Mouse (Mus musculus): ENCODE data around the gene Mab21l3. TPM values are rescaled to one million over a fixed set of nuclear protein-coding genes. Genes with fewer than 3 reads are reported as not detected.
"Not testable (repeated sequence)": the region's sequence is repeated elsewhere in the genome, so short reads cannot be mapped to it uniquely, and the experiment has no call there.

The Mab21l3 gene
- total RNA-seq, 2 experiments from 2014 or later: 1.0 to 1.1 TPM

DNA sequence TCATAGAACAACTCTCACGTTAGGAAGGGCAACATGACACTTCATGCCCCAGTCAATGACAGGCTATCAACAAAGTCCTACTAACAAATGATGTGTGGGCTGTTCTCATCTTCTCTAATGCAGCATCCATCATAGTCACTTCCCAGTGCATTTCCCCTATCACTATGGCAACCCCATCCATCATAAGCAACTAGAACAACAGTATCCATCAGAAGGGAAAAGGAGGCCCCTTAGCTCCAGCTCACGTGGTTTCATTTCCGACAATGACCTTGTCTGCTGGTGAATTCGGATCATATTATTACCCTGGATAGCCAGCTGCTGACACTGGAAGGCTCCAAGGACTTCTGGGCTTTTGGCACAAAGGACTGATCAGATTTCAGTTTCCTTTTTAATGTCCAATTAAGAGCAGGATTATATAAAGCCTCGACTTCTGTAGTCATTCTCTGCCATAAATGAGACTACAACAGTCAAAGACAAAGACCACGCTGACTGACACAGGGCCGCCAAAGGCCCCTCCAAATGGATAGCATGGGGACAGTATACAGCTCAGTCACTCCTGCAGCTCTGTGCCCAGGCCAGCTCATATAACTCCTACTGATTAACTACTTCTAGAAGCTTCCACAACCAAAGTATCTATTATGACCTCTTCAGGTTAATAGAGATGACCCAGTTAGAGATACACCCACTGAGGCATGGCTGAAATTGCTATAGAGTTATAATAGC is 6.2 kb downstream of the Mab21l3 start:
- DNase-seq (ENCODE audit: low spot score in 2 of 2): no peak

DNA sequence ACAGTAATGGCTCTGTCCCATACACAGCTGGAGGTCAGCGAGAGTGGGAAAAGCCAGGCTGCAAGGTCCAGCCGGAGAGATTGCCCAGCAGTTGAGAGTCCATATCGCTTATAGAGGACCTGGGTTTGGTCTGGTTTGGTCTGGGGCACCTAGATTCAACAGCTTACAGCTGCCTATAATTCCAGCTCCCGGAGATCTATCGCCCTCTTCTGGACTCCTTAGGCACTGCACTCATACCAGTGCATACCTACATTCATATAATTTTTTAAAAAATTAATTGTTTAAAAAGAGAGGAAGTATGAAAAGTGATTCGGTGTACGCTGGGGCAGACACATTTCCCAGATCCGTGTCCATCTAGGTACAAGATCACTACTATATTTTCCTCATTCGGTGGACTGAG is 9.4 kb downstream of the Mab21l3 start:
- no peak for DNase-seq (ENCODE audit: low spot score in 2 of 2)

DNA sequence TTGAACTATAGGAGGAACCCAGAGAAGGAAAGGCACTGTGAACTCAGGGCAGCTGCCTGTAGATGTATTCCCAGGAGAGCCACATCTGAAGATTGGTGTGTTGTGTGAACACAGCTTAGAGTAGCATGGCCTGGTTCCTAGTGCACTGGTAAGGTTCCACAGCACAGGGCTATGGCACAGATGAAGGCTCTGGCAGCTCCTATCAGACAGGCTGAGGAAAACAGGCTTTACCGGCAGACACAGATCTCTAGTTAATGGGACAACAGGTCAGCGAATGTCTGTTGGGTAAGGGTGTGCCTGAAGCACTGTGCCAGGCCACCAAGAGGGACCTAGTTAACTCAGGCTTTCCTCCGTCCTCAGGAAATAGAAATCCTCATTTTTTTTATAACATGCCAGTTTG is 11.8 kb downstream of the Mab21l3 start:
- DNase-seq (ENCODE audit: low spot score in 2 of 2): no peak

DNA sequence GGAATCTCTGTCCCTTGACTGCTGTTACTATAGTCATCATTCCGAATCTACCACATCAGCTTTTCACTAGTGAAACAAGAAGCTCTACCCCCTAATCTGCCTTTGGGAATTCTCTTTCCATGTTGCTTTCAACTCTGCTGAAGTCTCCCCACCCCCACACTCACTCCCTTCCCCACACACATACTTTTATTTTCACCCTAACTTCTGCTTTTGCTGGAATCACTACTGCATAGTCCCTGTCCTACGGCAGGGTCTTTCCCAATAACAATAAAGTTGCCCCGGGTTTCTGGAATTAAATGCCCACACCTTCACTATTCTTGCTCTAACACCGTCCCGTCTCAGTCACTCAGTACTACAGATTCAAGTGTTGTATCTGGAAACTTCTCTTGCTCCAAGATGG is 12.2 kb downstream of the Mab21l3 start:
- no peak for DNase-seq (ENCODE audit: low spot score in 2 of 2)

DNA sequence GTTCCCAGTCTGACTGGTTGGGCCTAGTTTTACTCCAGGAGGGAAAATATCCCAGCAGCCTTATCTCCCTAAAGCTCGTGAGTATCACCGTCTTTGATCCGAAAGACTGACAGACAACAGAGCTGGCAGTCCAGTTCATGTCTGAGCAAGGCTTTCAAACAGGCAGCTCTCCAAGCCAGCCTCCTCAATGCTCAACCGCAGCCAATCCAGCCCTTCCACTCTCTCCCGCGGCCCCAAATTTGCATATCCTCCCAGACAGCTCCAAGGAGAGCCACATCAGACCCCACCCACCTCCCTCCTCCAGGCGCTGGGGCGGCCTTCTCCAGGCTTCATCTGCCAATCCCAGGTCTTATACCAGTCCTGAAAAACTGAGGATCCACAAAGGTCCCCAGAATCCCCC is 12.7 kb downstream of the Mab21l3 start:
- peak; percentile 29 to 61 for DNase-seq (ENCODE audit: low spot score in 2 of 2)

DNA sequence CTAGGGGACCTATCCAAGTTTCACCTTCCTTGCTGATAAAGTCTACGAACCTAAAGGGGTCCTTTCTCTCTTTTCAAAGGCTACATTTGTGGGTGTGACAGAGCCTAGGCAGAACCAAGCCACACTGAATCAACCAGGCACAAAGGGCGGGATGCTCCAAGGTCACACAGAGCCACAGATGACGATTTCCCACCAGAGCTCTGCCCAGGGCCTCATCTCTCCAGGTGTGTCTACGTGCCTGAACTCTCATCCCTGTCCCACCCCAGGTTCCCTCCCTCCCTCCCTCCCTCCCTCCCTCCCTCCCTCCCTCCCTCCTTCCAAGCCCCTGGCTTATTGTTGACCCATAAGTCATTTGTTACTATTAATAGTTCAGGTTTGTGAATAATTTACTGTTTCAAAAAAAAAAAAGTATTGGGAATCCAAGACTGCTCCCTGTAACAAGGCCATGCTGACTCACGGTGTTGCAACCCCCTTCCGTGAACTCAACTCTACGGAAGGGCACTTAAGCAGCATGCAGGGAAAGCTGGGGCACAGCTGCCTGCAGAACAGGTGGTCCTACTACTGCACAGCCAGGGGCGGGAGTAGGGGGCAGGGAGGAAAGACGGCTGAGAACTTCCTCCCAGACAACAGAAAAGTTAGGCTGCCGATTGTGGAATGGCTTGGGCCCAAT is 17.4 kb downstream of the Mab21l3 start:
- DNase-seq (ENCODE audit: low spot score in 2 of 2): peak in 1 of 2 experiments; percentile 26

DNA sequence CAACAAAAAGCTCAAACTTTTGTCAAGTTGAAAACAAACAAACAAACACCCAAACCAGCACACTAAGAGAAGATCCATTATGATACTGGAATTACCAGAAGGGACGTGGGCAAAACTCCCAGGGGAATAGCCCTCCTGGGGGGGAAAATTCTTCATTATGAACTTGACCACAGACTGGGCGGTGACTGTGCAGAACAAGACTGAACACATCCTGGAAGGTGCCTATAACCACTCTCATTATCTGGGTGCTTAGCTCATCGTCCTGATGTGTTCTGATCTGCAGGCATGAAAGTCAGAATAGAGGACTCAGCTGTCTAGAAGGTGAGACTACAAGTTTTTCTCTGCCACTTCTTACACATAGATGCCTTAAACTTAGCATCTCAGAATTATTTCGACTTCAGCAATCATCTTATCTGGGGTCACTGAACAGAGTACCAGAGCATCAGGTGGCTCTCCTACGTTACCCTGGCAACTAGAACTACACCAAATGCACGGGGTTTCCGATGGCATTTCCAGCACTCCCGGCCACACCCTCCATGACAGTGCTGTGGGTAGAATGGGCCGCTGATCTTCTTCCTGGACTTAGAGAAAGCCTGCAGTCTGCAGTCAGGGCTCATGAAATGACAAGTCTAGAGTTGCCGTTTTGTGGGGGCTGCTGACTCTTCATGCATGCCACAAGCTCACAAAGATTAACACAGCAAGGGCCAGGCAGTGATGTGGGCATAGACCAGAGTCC is 18.7 kb downstream of the Mab21l3 start:
- no peak for DNase-seq (ENCODE audit: low spot score in 2 of 2)

DNA sequence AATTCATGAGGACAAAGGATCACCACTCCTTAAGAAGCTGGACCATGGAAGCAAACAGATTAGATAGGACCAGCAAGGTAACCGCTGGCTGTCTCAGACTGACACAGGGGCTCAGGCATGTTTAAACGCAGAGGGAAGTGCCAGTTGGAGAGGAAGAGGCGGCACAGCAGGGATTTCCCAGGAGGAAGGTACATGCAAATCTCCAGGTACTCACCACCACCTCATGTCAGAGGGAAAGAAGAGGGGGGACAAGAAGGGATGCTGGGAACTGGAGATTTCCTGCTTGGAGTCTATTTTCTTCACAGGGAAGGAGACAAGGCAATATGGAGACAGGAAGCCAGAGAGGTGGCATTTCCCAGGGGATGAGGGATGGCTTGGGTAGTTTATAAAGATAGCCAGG is 20.2 kb downstream of the Mab21l3 start:
- DNase-seq (ENCODE audit: low spot score in 2 of 2): no peak

DNA sequence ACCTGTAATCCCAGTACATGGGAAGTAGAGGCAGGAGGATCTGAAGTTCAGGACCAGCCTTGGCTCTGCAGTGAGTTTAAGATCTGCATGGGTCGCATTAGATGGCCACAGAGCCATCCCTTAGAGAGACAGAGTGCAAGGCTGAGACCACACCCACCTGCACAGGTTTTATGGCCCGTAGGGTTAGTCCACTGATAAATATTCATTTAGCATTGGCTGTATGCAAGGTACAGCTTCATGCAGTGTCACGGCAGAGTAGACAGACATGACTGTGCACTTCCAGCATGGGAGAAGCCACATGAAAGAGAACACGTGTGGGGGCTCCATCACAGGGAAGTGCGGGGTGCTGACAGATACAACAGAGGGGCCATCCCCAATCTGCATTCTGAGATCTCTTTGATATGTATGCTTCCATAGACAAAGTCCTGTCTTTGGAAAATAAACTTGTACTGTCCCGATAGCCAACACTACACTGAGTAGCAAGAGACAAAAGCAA is 21.5 kb downstream of the Mab21l3 start:
- DNase-seq (ENCODE audit: low spot score in 2 of 2): no peak

DNA sequence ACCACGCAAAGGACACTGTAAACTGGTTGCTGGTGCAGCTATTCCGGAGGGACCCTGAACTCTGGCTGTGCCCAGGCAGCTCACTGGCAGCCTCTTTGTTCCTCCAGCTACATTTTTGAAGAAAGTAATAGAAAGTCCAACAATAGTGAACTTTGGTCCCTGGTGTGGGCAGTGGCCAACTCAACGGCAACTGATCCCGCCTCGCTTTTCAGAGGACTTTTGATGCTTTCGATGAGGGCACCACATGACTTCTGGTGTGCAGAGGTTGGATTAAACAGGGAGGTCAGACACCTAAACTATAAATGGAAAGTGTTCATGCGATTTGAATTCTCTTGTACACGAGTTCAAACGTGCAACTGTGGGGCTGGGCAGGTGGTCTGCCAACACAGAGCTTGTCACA is 24.4 kb downstream of the Mab21l3 start:
- no peak for DNase-seq (ENCODE audit: low spot score in 2 of 2)

DNA sequence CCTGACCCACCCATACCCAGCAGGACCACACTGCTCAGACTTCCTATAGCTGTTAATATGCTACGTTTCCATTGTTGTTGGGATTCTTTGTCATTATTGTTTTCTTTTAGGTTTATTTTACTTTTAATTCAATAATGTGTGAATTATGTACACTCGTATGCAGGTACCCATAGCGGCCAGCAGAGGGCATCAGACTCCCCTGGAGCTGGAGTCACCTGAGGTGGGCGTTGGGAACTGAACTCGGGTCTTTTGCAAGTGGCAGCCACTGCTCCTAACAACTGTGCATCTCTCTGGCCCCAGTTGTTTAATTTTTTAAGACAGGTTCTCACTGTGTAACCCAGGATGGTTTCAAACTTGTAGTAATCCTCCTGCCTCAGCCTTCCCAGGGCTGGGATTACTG is 26.7 kb downstream of the Mab21l3 start:
- no peak for DNase-seq (ENCODE audit: low spot score in 2 of 2)

DNA sequence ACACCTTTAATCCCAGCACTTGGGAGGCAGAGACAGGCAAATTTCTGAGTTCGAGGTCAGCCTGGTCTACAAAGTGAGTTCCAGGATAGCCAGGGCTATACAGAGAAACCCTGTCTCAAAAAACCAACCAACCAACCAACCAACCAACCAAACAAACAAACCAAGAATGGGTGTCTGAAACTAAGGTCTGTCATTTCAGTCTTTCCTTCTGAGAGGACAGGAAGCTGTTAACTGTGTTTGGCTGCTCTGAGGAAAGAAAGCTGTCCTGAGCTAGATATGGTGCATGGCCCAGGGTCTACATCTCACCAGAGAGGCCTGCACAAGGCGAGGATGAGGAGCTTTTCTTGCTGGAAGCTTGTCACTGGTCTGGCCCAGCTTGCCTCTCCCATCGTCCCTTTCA is 28.1 kb downstream of the Mab21l3 start:
- not testable (repeated sequence) for DNase-seq (ENCODE audit: low spot score in 2 of 2)

DNA sequence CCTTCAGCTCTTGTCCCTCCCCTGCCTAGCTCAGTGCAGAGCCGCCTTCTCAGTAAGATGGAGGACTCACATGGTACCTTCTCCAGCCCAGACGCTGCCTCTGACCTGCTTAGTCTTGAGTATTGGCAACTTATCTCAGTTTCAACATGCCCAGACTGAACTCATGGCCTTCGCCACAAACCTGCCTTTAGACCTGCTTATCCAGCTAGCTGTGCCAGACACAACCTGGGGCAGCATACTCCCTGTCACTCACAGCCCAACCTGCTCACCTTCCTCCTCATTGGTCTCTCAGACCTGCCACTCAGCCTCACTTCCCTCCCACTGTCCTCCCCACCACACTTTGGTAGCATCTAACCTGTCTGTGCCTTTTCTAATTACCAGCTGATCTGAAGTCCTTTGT is 32.8 kb downstream of the Mab21l3 start:
- no peak for DNase-seq (ENCODE audit: low spot score in 2 of 2)

DNA sequence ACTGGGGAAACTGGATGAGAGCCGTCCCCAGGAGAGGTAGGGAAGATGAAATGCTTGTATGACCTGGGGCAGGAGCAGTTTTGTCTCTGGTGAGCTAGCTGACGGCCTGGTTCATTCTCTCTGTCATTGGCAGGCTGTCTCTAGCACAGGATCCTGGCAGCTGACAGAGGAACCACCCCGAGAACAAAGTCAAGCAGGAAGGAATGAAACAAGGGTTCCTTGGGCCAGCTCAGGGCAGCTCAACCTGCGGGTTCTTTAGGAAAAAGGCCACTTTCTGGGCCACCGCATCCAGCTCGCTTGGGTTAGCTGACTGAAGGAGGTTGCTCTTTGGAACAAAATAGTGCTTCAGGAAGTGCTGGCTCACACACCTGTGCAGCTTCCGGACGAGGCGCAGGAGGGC is 34.0 kb downstream of the Mab21l3 start:
- DNase-seq (ENCODE audit: low spot score in 2 of 2): no peak

DNA sequence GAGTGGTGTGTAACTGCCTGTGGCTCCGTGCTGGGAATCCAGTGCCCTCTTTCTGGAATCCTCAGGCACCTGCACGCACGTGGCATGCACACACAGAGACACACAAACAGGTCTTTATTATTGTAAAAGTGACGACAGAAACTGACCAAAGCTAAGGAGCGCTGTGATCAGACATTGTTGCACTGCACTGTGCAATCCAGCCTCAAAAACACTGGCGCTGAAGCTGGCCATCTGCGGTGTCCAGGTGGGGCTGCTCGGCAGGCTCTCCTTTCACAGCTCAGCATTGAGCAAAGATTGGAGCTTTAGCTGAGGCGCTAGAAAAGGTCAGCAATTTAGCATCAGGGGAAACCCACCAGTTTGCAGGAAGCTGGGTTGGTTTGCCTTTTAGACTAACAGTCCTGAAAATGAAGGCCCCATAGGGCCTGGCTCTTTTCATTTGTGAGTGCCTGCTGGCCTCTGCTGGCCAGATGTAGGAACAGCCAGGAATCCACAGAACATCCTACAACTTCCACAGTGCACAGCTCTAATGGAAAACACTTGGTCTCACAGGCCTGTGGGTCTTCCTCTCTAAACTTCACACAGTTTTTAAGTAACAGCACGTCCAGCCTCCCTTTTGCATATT is 36.3 kb downstream of the Mab21l3 start:
- DNase-seq (ENCODE audit: low spot score in 2 of 2): peak in 1 of 2 experiments; percentile 39

DNA sequence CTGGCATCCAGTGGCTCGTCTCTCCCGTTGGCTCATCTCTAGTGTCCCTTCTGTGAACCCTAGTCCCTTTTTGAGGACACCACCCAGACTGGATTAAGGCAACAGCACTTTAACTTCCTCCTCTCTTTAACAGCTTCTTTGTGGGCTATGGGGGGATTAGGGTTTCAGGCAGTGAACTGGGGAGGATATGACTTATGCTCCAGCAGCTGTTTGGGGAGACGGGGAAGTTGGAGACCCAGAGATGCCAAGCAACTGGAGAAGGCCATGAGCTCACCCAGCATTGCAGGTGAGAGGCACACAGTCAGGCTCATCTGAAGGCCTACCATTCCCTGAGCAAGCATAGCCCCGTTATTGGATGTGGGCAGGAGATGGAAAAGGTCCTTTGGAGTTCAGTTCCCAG is 36.8 kb downstream of the Mab21l3 start:
- DNase-seq (ENCODE audit: low spot score in 2 of 2): no peak

DNA sequence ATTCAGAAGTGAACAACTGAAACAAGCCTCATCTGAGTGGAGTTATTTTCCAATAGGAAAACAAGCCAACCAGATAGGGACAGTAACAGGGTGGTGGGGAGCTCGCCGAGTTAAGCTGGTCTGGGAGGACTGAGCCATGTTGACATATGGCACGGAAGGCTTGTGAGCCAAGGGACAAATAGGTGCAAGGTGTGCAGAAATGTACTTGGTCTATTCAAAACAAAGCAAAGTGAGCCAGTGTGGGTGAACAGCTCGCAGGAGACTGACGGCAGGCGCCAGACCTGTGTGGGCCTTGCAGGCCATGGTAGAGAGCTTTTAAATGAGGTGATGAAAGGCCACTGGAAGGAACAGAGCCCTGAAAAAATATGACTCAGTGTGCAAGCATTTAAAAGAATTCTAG is 41.1 kb downstream of the Mab21l3 start:
- DNase-seq (ENCODE audit: low spot score in 2 of 2): no peak

DNA sequence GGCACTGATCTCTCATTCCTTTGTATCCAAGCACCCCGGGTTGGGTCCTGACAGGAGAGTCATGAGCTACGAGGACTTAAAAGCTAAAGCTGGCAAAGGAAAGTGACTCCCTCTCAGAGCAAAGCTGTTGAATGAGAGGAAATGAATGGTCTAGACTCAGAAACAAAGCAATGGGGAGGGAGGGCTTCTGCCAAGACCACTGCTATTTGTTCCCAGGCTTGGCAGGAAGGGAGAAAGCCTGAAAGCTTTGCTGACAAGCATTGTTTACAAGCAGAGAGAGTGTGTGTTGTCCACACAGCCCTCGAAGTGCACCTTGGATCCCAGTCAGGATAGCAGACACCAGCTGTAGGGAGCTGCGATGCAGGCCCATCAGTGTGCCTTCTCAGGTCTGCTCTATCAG is 41.8 kb downstream of the Mab21l3 start:
- no peak for DNase-seq (ENCODE audit: low spot score in 2 of 2)

DNA sequence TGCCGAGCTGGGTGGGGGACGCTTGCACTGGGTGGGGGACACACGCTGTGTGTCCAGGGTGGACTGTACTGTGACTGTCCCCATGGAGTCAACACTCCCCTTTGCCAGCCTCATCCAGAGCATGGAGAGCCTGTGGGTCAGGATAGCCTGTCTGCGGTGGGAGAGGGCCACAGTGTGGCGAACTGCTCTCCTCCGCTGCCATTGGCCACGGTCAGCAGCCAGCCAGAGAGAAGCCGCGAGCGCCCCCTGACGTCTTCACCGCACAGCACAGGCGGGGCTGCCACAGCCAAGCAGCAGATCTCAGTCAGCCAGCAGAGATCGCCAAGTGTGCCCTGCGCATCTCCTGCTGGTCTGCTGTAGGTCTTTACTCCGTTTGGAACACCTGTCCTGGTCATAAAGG is 42.6 kb downstream of the Mab21l3 start:
- peak; percentile 84 to 88 for DNase-seq (ENCODE audit: low spot score in 2 of 2)

DNA sequence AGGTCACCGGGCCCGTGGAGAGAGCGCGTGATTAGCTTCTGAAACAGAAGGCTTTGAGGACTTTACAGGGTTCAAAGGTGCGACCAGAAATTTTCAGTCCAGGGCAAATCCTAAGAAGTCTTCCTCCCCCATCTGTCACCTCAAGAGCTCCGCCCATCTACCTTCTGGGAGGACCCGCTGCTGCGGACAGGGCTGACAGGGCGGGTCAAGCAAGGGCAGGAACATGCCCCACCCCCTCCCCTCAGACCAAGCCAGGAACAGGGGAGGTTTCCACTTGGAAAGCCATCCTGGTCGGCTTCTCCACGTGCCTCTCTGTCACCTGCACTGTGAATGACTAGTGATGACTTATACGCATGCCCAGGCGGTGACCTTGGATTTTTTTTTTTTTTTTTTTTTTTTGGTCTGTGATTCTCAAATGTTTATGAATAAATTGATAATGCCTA is 43.2 kb downstream of the Mab21l3 start:
- no peak for DNase-seq (ENCODE audit: low spot score in 2 of 2)

DNA sequence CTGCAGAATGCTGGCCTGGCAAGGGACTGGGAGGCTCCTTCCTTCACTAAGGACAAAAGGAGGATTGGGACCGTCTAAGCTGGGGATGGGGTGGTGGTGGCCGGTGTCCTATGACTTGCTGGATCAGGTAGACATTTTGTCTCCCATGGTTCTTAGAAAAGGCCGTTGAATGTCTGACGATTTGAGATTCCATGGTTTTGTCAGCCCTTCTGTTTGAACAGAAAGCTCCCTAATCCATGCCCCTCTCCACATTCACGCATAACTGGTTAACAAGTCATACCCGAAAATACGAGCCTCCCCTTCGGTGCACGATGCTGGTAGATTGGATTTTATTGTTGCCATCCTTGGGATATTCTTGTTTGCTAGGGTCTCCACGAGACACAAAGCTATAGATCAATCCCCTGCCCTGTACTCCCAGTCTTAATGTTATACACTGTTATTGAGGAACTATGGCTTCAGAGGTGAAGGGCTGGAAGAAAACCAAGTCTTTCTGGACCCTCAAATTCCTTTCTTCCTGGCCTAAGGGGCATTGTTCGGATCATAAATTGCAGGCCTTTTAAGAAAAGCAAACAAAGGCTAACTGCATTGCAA is 43.7 kb downstream of the Mab21l3 start:
- DNase-seq (ENCODE audit: low spot score in 2 of 2): no peak

Measured in adrenal gland, postnatal 4 days (tissue).